Mouse (Mus musculus) kidney, adult 2 months (tissue): ENCODE data around the gene Dcaf8.

Experiments
- CTCF ChIP-seq: fragments of 200-500 bp; conservative IDR thresholded peaks from 2 replicates; pipeline ENCODE4 v1.5.1; 2011; ENCODE audit warnings: low read depth, mild to moderate bottlenecking, control low read depth, low read length, moderate library complexity, mixed read lengths; ENCODE audit not compliant: insufficient read depth, insufficient read length
- POLR2A ChIP-seq: fragments of 200-500 bp; IDR thresholded peaks from one replicate; pipeline ENCODE4 v1.6.1; 2011; ENCODE audit warnings: low read depth, low read length, control low read depth

GRCm38 (mm10) chr1:172143570-172143969 lies 4.3 kb upstream of the Dcaf8 start:
- no peak for TF ChIP-seq POLR2A
- TF ChIP-seq CTCF: peak; percentile 36; the same call in 1 of the 2 replicates
